Mouse (Mus musculus): Measurements from ENCODE around the gene Cmklr1.

Gene Cmklr1

GRCm38 (mm10) chr5:113648647-113649211 lies 1.5 kb downstream of the Cmklr1 start:
- DNase-seq = no peak

GRCm38 (mm10) chr5:113647141-113647540 lies 3.1 kb downstream of the Cmklr1 start:
- DNase-seq = no peak

GRCm38 (mm10) chr5:113644520-113644919 lies 5.7 kb downstream of the Cmklr1 start:
- DNase-seq = no peak

DNA sequence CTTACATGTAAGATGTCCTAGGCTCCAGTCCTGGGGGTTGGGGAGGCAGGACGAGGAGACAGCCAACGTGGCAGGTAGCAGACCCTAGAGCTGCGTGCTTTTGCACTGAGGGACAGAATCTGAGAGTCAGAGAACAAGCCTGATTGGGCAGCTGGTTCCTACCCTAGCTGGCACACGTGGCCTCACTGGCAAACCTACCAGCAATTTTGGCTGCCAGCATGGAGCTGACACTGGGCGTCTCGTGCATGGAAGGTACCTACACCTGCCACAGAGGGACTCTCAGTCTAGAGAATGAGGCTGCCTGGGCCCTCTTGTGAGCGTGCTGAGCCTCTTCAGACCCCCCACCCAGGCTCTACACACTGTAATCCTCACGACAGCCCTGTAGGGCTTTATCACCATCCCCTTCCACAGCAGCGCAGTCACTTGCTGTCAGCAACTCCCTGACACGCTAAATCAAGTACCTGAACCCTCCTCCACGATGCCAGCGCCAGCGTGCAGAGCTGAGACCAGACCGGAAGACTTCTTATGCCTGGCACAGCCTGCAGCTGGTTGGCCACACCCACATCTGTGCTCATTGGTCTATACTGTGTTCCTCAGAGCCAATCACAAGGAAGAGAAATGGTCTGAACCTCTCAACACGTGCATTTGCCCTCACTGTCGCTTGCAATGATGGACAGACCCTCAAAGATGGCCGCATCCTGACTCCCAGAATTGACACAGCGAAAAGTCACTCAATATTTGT lies 6.9 kb downstream of the Cmklr1 start:
- peak; percentile 72 to 80 for DNase-seq

DNA sequence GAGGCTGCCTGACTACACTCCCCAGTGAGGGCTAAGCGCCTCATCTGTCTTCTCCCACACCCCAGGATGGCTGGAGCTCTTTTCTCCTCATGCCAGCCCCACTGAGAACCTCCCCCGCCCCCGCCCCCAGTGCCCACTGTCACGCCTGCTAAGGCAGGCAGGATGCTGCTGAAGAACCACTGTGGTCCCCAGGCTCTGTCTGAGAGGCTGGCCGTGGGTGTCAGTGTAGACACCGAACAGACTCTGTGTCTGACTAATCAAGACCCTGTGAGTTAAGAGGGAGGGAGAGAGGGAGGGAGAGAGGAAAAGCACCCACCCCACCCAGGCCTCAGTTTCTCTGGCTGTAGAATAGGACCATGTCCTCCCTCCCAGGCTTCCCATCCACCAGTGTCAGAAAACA lies 9.2 kb downstream of the Cmklr1 start:
- no peak for DNase-seq

- DNase-seq = no peak
Observed at GRCm38 (mm10) chr5:113639126-113639525, 11.1 kb downstream of the Cmklr1 start.

- no peak for DNase-seq
Observed at GRCm38 (mm10) chr5:113638055-113638454, 12.2 kb downstream of the Cmklr1 start.

DNA sequence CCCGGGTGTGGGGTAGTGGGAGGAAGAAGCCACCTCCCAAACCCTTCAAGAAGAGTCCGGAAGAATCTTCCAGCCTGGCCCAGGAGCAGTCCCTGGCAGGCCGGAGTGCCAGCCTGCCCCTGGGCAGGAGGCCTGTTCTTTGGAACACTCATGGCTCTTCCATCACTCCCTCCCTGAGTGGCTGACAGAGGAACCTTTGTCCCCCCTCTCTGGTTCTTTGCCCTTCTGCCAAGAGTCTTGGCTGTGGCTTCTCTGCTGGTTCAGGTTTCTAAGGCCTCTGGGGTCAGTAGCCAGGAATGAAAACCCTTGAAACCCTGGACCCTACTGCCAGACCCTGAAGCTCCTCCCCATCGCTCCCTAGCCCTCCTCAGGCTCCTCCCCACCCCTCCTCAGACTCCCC lies 12.6 kb downstream of the Cmklr1 start:
- no peak for DNase-seq

GRCm38 (mm10) chr5:113635861-113636565 lies 14.2 kb downstream of the Cmklr1 start:
- DNase-seq = no peak

GRCm38 (mm10) chr5:113634887-113635610 lies 15.2 kb downstream of the Cmklr1 start:
- DNase-seq = no peak

- peak; percentile 71 to 74 for DNase-seq
Observed at GRCm38 (mm10) chr5:113634024-113634651, 16.1 kb downstream of the Cmklr1 start.

DNA sequence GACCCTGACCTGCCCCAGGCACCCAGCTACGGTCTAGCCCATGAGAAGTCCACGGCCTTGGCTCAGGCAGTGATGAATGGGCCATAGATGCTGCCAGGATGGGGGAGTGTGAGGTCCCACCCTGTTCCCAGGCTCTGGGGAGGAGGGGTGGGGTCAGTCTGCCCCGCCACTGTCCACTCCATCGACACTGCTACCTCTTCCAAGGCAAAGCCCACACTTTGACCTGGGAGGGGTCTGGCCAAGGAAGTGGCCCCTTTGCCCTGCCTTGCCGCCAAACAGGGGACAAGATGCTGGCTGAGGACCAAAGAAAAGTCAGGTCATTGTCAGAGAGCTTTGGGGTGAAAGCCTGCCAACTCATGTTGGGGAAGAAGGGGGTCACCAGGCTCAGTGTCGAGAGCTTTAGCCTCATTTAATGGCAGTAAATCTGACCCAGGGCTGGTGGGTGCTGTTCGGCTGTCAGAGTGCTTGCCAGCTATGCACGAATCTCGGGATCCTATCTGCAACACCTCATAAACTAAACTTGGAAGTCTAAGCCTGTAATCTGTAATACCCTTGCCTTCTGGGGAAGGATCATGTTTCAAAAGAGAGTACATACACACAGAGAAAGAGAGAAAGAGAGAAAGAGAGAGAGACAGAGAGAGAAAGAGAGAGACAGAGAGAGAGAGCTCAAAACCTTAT lies 17.1 kb downstream of the Cmklr1 start:
- DNase-seq = no peak

DNA sequence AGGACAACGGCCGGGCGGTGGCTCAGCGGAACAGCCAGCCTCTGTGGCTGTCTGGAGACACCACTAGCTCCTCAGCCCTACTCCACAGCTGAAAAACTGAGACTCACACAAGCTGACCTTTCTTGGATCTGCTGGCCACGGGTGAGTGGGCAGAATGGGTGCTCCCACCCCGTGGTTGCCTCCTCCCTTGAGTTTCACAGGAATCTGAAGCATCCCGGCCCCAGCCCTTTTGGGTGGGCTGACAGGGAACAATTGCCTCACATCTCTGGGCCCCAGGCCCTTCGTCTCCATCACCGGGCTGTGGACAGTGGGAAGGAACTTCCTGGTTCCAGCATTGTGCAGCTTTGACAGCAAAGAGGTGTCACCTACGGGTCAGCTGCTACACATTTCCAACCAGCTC lies 20.1 kb downstream of the Cmklr1 start:
- DNase-seq = no peak

- DNase-seq = no peak
Observed at GRCm38 (mm10) chr5:113629248-113629647, 21.0 kb downstream of the Cmklr1 start.

DNA sequence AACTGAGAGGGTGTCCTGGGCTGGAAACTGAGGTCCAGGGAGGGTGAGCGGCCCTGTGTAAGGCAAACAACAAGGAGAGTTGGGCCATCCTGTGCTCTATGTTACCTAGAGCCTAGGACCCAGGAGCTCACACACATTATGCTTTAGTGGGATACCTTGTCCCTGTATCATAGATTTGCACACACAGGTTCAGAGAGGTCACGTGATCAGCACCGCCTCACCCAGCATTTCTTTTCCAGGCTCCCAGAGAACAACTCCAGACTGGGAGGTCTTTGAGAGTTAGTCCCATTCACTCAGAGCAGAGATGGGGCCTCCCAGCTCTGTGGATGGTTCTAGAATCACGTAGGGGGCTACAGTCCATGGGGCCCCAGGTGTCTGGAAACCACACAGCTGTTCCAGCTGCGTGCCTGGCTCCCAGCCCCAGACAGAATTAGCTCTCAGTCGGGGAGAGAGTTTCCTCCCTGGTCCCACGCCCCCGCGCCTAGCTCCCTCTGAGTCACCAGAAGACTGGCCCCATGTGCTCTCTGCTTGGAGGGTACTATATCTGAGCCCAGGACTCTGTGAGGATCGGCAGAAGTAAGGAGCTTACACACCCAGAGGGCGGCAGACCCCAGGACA lies 22.3 kb downstream of the Cmklr1 start:
- DNase-seq = no peak

GRCm38 (mm10) chr5:113626991-113627390 lies 23.2 kb downstream of the Cmklr1 start:
- no peak for DNase-seq

DNA sequence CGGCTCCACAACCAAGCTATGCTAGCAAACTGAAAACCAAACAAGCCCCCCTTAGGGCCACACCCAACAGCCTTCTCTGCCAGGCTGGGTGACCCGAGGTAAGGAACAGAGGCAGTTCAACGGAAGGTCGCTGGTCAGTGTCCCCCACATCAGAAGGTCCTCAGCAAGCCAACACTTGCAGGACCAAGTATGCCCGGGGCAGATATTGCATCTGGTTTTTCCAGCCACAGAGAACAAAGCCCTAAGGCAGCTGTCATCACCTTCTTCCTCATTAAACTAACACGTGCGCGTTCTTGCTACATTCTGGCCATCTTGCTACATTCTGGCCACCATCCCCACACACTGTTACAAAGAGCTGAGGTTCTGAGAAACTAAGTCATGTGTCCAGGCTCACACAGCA lies 23.9 kb downstream of the Cmklr1 start:
- DNase-seq = no peak

DNA sequence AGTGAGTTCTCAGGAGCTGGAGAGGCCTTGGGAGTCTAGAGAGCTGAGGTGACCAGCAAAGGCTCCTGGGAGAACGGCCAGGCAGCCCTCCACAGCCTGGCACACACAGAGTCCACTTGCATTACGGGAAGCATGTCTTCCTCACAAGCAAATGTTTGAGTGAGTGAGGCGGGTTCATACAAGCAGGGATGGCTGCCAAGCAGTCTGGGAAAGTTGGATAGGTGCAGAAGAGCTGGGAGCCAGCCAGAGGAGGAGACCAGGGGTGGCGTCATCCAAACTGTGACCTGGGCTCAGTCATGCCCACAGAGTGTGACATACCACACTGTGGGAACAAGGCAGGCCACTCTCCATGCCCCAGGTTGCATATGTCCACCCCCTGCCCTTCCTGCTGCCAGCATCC lies 25.2 kb downstream of the Cmklr1 start:
- peak; percentile 52 to 55 for DNase-seq

DNA sequence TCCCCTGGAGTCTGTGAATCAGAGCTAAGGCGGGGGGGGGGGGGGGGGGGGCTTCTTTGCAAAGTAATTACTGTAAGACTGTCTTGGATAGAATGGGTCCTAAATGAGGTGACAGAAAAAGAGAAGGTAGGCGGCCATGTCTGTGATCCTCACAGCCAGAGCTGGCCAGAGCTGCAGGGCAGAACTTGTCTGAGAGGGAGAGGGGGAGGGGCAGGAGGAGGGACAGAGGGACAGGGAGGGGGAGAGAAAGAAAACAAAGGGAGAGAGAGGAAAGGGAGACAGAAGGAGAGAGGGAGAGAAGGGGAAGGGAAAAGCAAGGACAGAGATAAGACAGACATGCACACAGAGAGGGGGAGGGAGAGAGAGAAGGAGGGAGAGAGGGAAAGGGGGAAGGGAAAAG lies 27.2 kb downstream of the Cmklr1 start:
- DNase-seq = no peak

- DNase-seq = no peak
Observed at GRCm38 (mm10) chr5:113620999-113621398, 29.2 kb downstream of the Cmklr1 start.

DNA sequence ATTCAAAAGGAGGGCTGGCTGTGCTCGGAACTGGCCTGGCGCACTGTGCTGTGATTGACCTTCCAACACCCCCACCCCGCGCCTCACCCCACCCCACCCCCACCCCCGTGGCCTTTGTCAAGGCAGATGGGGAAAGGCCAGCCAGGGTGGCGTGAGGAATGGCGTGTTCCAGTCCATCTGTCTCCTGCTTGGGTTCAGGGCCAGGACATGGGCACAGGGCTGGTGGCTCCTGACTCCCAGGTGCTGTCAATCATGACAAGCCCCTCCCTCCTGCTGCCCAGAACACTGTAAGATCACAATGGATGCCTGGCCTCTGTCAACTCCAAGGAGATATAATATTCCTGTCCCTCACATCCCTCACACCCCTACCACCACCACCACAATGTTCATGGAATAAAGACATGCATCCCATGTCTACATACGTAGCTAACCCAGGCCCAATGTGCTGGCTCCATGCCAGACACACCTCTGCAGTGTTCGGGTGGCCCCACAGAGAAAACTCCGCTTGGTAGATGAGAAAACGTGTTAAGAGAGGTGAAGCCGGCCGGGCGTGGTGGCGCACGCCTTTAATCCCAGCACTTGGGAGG lies 30.0 kb downstream of the Cmklr1 start:
- DNase-seq = peak; percentile 41 to 42
